Mouse (Mus musculus) bone marrow, adult 2 months (tissue): ENCODE data around the gene Gjb6.
A peak's percentile ranks its signal among the peaks of the same experiment; 100 is the strongest.

ENCODE experiments used
- CTCF ChIP-seq: fragments of 200-500 bp; IDR thresholded peaks from 2 replicates; pipeline ENCODE4 v1.5.1; 2011; ENCODE audit warnings: low read length, control low read depth; ENCODE audit not compliant: control insufficient read depth, insufficient read depth
- POLR2A ChIP-seq: fragments of 200-500 bp; IDR thresholded peaks from 2 replicates; pipeline ENCODE4 v1.6.1; 2011; ENCODE audit warnings: low read depth, mild to moderate bottlenecking, control low read depth, low read length, borderline replicate concordance; ENCODE audit not compliant: control insufficient read depth

DNA sequence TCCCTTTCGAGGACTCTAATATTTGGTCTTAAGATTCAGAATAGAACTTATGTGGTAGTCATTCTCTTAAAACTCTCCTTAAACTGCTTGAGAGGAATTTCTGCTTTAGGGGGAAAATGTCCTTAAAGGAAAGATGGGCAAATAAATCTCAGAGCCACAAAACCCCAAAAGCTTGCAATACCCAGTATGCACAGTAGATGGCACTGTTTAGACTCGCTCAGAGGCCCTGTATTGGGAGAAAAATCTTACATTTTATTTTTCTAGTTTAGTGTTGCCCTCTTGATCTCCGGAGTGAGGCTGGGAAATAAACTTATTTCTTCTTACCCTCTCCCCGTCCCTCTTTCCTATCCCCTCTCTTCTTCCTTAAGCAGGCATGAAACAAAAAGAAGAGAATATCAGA is 24.2 kb downstream of the Gjb6 start:
- TF ChIP-seq CTCF (peak; percentile 3; the same call in 1 of the 2 replicates), POLR2A (no peak)
